Mouse (Mus musculus) cerebellum, adult 2 months (tissue): ENCODE measurements around the gene Adam30. TPM values are rescaled to one million over a fixed set of nuclear protein-coding genes. Genes with fewer than 3 reads are reported as not detected.

Experiments used
- DNase-seq, 2 experiments: peaks; one replicate each; pipeline ENCODE4 v3.0.0; 2021
- H3K27ac ChIP-seq: fragments of 200-500 bp; 2 replicates; pipeline ENCODE4 v1.5.1; 2012; ENCODE audit warnings: low read length, control low read depth, inconsistent platforms; ENCODE audit not compliant: insufficient read depth
- H3K27me3 ChIP-seq: fragments of 200-500 bp; 2 replicates; pipeline ENCODE4 v1.6.1; 2012; ENCODE audit warnings: inconsistent platforms, mild to moderate bottlenecking, low read length, moderate library complexity; ENCODE audit not compliant: control insufficient read depth, insufficient read depth
- H3K4me1 ChIP-seq: fragments of 200-500 bp; 2 replicates; pipeline ENCODE4 v1.6.1; 2011; ENCODE audit warnings: low read length; ENCODE audit not compliant: control insufficient read depth, insufficient read depth
- H3K4me3 ChIP-seq: fragments of 200-500 bp; replicated peaks from 2 replicates; pipeline ENCODE3; 2011; ENCODE audit warnings: mild to moderate bottlenecking, low read depth, low read length, control low read depth; ENCODE audit not compliant: insufficient read depth
- CTCF ChIP-seq: fragments of 200-500 bp; IDR thresholded peaks from 2 replicates; pipeline ENCODE4 v1.5.1; 2011; ENCODE audit warnings: low read depth, mild to moderate bottlenecking, control low read depth, low read length, moderate library complexity, borderline replicate concordance; ENCODE audit not compliant: insufficient read depth
- POLR2A ChIP-seq: fragments of 200-500 bp; IDR thresholded peaks from 2 replicates; pipeline ENCODE4 v1.6.1; 2011; ENCODE audit warnings: low read length, control low read depth, borderline replicate concordance; ENCODE audit not compliant: insufficient read depth
- WGBS: fragments of 180-500 bp; shearing (Covaris S2); methylation state at CpG from one replicate; pipeline ENCODE4 v1.1.7; 2018; 5-methylcytosine and 5-hydroxymethylcytosine counted together
- polyA plus RNA-seq: library from polyadenylated mRNA; depleted of rRNA; stranded (reverse); fragments of >200 nt; gene quantifications from 2 replicates; pipeline ENCODE4 v1.2.3, GENCODE M21; 2012

The Adam30 gene
- polyA plus RNA-seq, 1 experiment: not detected

DNA sequence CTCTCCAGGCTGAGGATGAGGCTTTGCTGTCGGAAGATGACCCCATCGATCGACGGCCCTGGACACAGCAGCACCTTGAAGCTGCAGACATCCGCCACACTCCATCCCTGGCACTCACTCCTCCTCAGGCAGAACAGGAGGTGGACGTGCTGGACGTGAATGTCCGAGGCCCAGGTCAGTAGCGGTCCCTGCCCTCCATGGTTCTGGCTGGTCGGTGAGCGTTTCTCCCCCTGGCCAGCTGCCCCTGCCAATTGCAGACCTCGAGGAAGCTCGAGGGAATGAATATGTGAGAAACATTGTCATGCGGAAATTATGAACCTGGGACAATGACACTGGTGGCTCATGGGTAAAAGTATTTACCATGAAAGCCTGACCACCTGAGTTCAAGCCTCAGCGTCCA, 19.0 kb upstream of the Adam30 start:
- Histone ChIP-seq H3K4me3 (no peak overlapping the region), H3K4me1 (no peaks in the 10 kb centered on the region), H3K27me3 (no peaks in the 10 kb centered on the region), H3K27ac (no peak overlapping the region)
- no peak for DNase-seq
- TF ChIP-seq CTCF (no peak), POLR2A (no peak)
- WGBS: 89% methylated on average over 15 of the region's 15 CpGs

- Histone ChIP-seq H3K27ac (no peak overlapping the region), H3K27me3 (no peaks in the 10 kb centered on the region), H3K4me3 (no peak overlapping the region), H3K4me1 (no peaks in the 10 kb centered on the region)
- no peak for DNase-seq
- no peak for TF ChIP-seq POLR2A
- no peak for TF ChIP-seq CTCF
- 93% methylated on average over 13 of the region's 13 CpGs for WGBS
Measured at GRCm38 (mm10) chr3:98142862-98143261, 17.6 kb upstream of the Adam30 start.

DNA sequence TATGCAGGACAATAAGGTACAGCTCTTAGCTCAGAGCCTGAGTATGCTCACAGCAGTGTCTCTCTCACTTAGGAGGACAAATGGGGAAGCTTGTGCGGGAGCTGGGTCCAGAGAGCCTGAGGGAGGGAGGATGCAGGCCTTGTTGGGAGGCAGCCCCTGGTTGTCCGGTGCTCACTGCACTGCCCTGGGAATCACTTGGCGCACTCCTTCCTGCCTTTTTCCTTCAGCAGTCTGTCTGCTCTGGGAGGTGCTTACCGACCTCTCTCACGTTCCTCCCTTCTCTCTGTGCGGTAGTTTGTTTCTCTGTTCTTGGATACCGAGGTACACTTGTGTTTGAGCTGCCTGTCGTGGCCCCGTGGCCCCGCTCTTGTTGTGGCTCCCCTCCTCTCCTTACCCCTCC, 15.2 kb upstream of the Adam30 start:
- H3K4me1 ChIP-seq: no peaks in the 10 kb centered on the region

DNA sequence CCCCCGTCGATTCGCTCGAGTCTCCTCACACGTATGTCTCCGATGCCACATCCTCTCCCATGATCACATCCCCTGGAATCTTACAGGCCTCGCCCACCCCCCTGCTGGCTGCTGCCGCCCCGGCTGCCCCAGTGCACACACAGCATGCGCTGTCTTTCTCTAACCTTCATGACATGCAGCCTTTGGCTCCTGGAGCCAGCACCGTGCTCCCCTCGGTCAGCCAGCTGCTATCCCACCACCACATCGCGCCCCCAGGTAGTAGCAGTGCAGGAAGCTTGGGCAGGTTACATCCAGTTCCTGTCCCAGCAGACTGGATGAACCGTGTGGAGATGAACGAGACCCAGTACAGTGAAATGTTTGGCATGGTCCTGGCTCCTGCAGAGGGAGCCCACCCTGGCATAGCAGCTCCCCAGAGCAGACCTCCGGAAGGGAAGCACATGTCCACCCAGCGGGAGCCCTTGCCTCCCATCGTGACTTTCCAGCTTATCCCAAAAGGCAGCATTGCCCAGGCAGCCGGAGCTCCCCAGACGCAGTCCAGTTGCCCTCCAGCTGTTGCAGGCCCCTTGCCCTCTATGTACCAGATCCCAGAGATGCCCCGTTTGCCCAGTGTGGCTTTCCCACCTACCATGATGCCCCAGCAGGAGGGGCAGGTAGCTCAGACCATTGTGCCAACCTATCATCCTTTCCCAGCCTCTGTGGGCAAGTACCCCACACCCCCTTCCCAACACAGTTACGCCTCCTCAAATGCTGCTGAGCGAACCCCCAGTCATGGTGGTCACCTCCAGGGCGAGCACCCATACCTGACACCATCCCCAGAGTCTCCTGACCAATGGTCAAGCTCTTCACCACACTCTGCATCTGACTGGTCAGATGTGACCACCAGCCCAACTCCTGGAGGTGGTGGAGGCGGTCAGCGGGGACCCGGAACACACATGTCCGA, 13.7 kb upstream of the Adam30 start:
- H3K4me3 ChIP-seq: no peak overlapping the region
- 80% methylated on average over 29 of the region's 29 CpGs for WGBS
- TF ChIP-seq POLR2A (no peak), CTCF (no peak)

More for the DNA sequence above, 15.2 kb upstream of the Adam30 start:
- Histone ChIP-seq H3K27ac (no peak overlapping the region), H3K4me3 (no peak overlapping the region), H3K27me3 (no peaks in the 10 kb centered on the region)
- TF ChIP-seq POLR2A: no peak
- no peak for TF ChIP-seq CTCF
- DNase-seq: no peak
- 77% methylated on average over 10 of the region's 10 CpGs for WGBS

DNA sequence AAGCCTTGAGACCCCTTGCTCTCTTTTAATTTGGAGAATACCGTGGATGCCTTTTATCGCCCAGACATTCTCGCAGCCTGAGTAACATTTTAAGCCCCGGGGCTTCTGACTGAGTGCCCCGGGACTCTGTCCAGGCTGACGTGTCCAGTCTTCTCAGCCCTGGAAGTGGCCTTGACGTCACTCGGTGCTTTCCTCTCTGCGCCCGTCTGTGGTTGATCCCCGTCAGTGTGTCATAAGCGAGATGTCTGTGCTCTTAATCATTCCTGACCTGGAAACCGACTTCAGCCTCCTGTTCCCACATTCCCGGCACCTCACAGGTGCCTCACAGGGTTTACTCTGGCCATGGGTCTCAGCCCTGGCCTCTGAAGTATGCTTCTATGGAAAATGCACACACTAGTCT, 12.7 kb upstream of the Adam30 start:
- Histone ChIP-seq H3K27ac (no peak overlapping the region), H3K4me1 (no peaks in the 10 kb centered on the region), H3K4me3 (no peak overlapping the region), H3K27me3 (no peaks in the 10 kb centered on the region)
- no peak for DNase-seq
- no peak for TF ChIP-seq POLR2A
- no peak for TF ChIP-seq CTCF
- 87% methylated on average over 14 of the region's 14 CpGs for WGBS

More for the DNA sequence above, 13.7 kb upstream of the Adam30 start:
- Histone ChIP-seq H3K4me1 (no peaks in the 10 kb centered on the region), H3K27me3 (no peaks in the 10 kb centered on the region), H3K27ac (no peak overlapping the region)
- no peak for DNase-seq

DNA sequence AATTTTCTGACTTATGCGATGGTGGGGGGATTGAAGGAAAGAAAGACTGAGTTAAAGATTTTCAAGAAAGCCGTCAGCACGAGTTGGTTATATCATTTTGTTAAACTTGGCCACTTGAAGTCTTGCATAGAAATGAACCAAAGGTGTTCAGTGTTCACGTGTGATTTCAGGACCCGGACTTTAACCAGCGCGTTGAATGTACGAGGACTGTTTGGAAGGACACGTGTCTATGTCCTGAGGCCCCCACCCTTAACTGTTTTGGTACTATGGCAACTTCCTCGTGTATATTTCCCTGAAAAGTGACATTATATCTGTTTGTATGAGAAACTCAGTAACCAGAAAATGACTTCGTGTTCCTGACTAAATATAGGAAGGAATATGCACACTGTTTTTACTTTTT, 10.5 kb upstream of the Adam30 start:
- Histone ChIP-seq H3K27me3 (no peaks in the 10 kb centered on the region), H3K4me1 (no peaks in the 10 kb centered on the region), H3K27ac (no peak overlapping the region), H3K4me3 (no peak overlapping the region)
- no peak for DNase-seq
- 94% methylated on average over 11 of the region's 11 CpGs for WGBS
- no peak for TF ChIP-seq CTCF
- TF ChIP-seq POLR2A: no peak

GRCm38 (mm10) chr3:98151016-98151415, 9.4 kb upstream of the Adam30 start:
- no peak overlapping the region for H3K4me3 ChIP-seq
- no peak for DNase-seq
- WGBS: 89% methylated on average over 10 of the region's 10 CpGs
- no peaks in the 10 kb centered on the region for H3K27me3 ChIP-seq
- no peaks in the 10 kb centered on the region for H3K4me1 ChIP-seq
- H3K27ac ChIP-seq: no peak overlapping the region
- no peak for TF ChIP-seq POLR2A
- TF ChIP-seq CTCF: no peak

DNA sequence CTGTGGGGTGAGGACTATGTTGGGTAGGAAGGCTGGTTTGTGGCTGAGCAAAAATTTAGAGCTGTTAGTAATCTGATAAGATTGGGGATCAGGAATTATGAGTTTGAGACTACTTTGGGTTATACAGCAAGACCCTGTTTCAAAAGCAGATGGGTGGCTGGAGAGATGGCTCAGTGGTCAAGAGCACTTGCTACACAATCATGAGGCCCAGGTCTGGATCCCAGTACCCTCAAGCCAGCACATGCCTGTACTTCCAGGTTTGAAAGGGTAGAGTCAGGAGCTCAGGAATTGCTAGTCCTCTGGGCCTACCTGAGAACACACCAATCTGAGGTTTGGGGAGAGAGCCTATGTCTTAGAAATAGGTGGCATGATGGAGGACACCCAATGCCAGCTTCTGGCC, 7.0 kb upstream of the Adam30 start:
- H3K4me3 ChIP-seq: no peak overlapping the region
- no peaks in the 10 kb centered on the region for H3K4me1 ChIP-seq
- no peak for DNase-seq
- no peaks in the 10 kb centered on the region for H3K27me3 ChIP-seq
- H3K27ac ChIP-seq: no peak overlapping the region
- TF ChIP-seq POLR2A (no peak), CTCF (no peak)
